Mouse (Mus musculus): ENCODE measurements at regions not wholly inside any gene's neighbourhood (a gene's known extent, or its start where the extent isn't known, plus 50 kb on each side); places are given as distances from the start of the nearest gene placed in this dataset.

DNA sequence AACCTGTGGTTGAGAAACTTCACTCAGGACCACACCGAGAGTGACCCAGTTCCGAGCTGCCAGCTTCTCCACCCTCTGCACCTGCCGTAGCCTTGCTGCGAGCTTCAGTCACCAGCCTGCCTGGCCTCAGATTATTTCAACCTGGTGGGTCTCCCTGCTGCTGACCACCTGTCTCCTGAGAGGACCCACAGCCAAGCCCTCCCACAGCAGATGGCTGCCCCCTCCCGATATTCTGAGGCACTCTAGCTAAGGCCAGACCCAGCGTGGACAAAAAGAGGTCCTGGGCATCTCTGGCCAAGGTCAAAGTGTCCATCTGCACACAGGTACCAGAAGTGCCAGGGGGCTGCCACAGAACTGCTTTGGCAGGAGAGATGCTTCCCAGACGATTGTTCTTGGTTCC, 162.7 kb upstream of the Ctbp2 start:
- no peaks in the 10 kb centered on the region for H3K36me3 ChIP-seq (ENCODE audit: poor library complexity, severe bottlenecking)
- 0 out of 2 replicates have a peak, but pooled peaks cover 4% of the 10 kb centered on the region for H3K4me1 ChIP-seq
- H3K9me3 ChIP-seq (replicated peaks): no peaks in the 10 kb centered on the region
- ATAC-seq: no peak
- no peak overlapping the region for H3K4me3 ChIP-seq
- no peak overlapping the region for H3K9ac ChIP-seq
- no peak overlapping the region for H3K27ac ChIP-seq
- whole genome bisulfite sequencing: 90% methylated on average over 7 of the region's 7 CpGs
- no peaks in the 10 kb centered on the region for H3K27me3 ChIP-seq
- no peak overlapping the region for H3K4me2 ChIP-seq

DNA sequence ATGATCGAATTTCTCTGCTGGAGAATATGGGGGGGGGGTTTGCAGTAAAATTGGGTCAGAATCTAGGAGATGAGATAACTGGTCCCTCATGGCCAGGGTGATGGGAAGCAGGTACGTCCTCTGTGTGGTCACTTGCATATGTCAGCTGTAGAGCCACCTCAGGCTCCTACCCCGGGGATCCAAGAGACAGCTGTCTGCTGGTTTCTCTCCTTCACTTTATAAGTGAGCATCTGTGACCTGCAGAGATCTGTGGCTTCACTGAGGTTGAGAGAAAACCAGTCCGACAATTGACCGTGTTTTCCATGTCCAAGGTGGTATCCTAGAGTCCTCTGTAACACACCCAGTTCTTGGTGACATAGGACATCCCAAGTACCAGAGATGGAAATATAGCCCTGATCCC, 162.1 kb upstream of the Ctbp2 start:
- Histone ChIP-seq H3K4me2 (no peak overlapping the region), H3K27ac (no peak overlapping the region)
- WGBS: 89% methylated on average over 5 of the region's 5 CpGs

DNA sequence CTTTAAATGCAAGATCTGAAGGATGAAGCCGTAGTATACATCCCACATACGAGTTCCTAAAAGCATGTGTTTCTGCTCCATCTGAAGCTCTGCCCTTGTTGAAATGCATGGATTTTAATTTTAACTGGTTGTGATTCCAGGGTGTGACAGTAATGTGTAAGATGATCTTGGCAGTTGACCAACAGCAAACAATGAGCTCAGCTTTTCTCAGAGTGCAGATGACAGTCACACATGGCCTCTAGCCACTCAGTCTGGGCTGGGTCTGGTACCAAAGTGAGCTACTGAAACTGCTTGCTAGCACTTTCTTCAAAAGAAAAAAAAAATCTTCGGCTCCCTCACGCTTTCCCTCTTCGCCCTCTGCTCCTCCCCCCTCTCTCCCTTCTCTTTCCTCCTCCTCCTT, 138.0 kb upstream of the Ctbp2 start:
- 69% methylated on average over 5 of the region's 5 CpGs for WGBS
- Histone ChIP-seq H3K4me2 (no peak overlapping the region), H3K27ac (no peak overlapping the region), H3K9me3 (replicated peaks) (no peaks in the 10 kb centered on the region), H3K27me3 (no peaks in the 10 kb centered on the region), H3K9ac (no peak overlapping the region), H3K4me1 (peaks cover 8% of the 10 kb centered on the region; the same call in 1 of the 2 replicates), H3K36me3 (ENCODE audit: poor library complexity, severe bottlenecking) (no peaks in the 10 kb centered on the region), H3K4me3 (no peak overlapping the region)
- ATAC-seq: no peak

More for the DNA sequence above, 162.1 kb upstream of the Ctbp2 start:
- ATAC-seq: no peak
- Histone ChIP-seq H3K4me1 (0 out of 2 replicates have a peak, but pooled peaks cover 4% of the 10 kb centered on the region), H3K9me3 (replicated peaks) (no peaks in the 10 kb centered on the region), H3K27me3 (no peaks in the 10 kb centered on the region), H3K36me3 (ENCODE audit: poor library complexity, severe bottlenecking) (no peaks in the 10 kb centered on the region), H3K4me3 (no peak overlapping the region), H3K9ac (no peak overlapping the region)

DNA sequence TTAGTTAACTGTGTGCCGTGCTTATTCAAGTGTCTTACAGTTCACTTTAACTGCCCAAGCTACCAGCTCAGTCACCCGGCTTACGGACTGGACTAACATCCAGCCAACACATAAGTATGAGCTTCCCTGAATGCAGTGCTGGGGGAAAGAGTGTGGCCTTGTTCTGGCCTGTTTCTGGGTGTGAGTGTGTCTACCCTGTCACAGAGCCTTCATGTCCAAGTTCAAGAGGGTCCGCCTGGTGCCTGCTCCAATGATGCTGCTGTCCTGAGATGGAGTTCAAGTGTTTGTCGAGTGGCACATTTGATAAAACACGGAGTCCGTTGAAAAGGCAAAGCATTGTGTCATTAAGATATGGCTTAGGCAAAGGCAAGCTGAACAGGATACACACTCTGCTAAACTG, 135.0 kb upstream of the Ctbp2 start:
- ATAC-seq: no peak
- Histone ChIP-seq H3K4me3 (no peak overlapping the region), H3K27ac (no peak overlapping the region), H3K27me3 (no peaks in the 10 kb centered on the region), H3K9me3 (replicated peaks) (no peaks in the 10 kb centered on the region), H3K9ac (no peak overlapping the region), H3K36me3 (ENCODE audit: poor library complexity, severe bottlenecking) (no peaks in the 10 kb centered on the region), H3K4me2 (no peak overlapping the region), H3K4me1 (peaks cover 8% of the 10 kb centered on the region; the same call in 1 of the 2 replicates)
- 81% methylated on average over 7 of the region's 7 CpGs for WGBS

DNA sequence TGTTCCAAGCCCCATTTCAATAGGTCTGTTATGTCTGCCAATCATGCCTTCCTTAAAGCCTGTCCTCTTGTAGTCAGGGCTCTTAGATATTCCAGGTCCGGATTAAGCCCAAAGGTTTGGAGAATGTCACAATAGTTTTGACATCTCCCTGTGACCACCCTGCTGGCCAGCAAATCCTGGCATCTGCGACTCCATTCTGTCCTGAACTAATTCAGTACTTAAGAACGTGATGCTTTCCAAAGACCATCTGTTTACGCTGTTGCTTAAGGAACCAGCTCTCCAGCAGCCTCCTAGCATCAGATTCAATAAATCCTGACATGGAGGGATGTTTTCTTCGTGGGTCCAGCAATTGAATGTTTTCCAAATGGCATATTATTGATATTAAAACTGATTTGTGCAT, 132.7 kb upstream of the Ctbp2 start:
- no peaks in the 10 kb centered on the region for H3K36me3 ChIP-seq (ENCODE audit: poor library complexity, severe bottlenecking)
- no peak for ATAC-seq
- H3K27me3 ChIP-seq: no peaks in the 10 kb centered on the region
- H3K27ac ChIP-seq: no peak overlapping the region
- H3K4me3 ChIP-seq: no peak overlapping the region
- H3K4me1 ChIP-seq: no peaks in the 10 kb centered on the region
- WGBS: 63% methylated on average over 5 of the region's 5 CpGs
- H3K4me2 ChIP-seq: no peak overlapping the region
- no peak overlapping the region for H3K9ac ChIP-seq
- no peaks in the 10 kb centered on the region for H3K9me3 ChIP-seq (replicated peaks)

DNA sequence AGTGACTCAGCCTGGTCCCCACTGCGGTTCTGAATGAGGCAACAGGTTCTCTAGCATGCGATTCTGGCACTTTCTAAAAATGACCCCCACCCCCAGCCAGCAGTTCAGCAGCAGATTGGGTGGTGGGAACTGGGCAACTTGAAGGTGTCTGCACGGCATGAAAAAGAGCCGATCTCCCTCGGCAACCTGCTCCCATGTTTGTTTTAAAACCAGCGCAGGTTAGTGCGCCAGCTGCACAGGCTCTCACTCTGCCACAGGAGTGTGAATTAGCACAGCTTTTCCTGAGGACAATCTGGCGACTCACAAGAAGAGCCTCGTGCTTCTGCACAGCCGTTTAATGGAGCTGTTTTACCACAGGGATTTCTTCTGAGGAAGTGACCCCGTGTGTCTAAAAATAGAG, 120.4 kb upstream of the Ctbp2 start:
- Histone ChIP-seq H3K4me3 (no peak overlapping the region), H3K4me1 (peaks cover 7% of the 10 kb centered on the region), H3K27me3 (no peaks in the 10 kb centered on the region), H3K27ac (no peak overlapping the region; the same call in 1 of the 2 replicates), H3K9me3 (replicated peaks) (no peaks in the 10 kb centered on the region), H3K36me3 (ENCODE audit: poor library complexity, severe bottlenecking) (no peaks in the 10 kb centered on the region), H3K4me2 (no peak overlapping the region), H3K9ac (no peak overlapping the region)
- WGBS: 58% methylated on average over 11 of the region's 11 CpGs
- ATAC-seq: peak; percentile 43; the same call in 1 of the 2 replicates

DNA sequence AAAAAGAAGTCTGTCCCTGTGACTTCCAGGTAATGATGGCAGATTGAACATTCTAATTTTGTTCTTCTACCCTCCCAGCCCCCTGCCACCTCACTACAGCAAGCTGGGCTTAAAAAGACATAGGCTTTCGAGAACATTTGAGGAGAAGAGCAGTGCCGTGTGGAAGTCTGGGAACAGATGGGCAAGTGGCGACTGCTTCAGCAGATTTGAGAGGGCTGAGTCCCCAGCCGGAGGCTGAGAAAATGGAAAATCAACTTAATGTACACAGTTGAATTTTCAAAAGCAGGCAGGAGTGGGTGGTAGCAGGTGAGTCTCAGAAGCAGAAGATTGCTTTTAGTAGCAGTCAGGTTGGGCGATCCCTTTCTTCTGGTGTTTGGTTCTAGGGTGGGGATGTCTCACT, 110.2 kb upstream of the Ctbp2 start:
- Histone ChIP-seq H3K9me3 (replicated peaks) (no peaks in the 10 kb centered on the region), H3K9ac (no peak overlapping the region), H3K4me1 (no peaks in the 10 kb centered on the region; the same call in 1 of the 2 replicates), H3K4me3 (no peak overlapping the region), H3K36me3 (ENCODE audit: poor library complexity, severe bottlenecking) (no peaks in the 10 kb centered on the region), H3K27ac (no peak overlapping the region), H3K4me2 (no peak overlapping the region), H3K27me3 (no peaks in the 10 kb centered on the region)
- 86% methylated on average over 5 of the region's 5 CpGs for WGBS
- no peak for ATAC-seq

DNA sequence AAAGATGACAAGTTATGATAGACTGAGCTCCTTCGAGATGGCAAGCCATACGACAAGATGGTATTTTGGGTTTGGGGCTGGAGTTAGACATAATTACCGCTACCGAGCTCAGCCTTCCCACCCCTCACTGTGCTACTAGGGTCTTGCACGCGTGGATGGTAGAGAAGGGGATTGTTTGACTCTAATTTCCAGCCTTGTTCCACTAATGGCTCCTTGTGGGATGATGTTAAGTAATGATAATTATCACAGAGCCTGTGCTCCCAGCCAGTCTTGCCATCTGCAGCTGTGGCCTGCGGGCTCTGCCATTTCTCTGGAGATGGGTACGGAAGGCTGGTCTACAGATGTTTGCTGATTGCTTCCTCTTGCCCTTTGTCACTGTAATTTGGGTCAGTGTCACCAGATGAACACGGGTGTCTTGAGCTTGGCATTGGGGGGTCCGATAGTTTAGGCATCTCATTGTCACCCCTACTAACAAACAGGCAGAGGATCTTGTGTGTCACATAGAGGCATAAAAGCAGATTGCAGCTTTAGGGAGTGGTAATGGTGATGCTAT, 108.8 kb upstream of the Ctbp2 start:
- Histone ChIP-seq H3K9me3 (replicated peaks) (no peaks in the 10 kb centered on the region), H3K36me3 (ENCODE audit: poor library complexity, severe bottlenecking) (no peaks in the 10 kb centered on the region), H3K4me3 (no peak overlapping the region), H3K27me3 (no peaks in the 10 kb centered on the region), H3K9ac (no peak overlapping the region), H3K27ac (no peak overlapping the region), H3K4me2 (no peak overlapping the region), H3K4me1 (no peaks in the 10 kb centered on the region; the same call in 1 of the 2 replicates)
- 70% methylated on average over 10 of the region's 10 CpGs for WGBS
- ATAC-seq: 0 out of 2 replicates have a peak, but pooled peaks have one; percentile 41

DNA sequence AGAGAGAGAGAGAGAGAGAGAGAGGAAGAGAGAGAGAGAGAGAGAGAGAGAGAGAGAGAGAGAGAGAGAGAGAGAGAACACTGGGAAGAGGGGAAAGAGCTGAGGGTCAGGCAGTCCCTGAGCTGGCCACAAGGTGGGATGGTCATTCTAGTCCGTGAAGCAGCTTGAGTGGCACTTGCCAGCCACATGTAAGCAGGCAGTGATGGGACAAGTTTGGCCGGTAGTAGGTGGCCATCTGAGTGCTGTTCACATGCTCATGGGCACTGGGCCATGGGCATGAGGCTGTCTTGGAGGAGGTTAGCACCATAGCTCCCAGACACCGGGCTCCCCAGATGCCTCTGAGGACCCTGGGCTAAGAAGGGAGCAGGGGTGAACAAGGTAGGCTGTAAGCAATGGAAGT, 106.7 kb upstream of the Ctbp2 start:
- no peak overlapping the region for H3K4me3 ChIP-seq
- H3K9ac ChIP-seq: no peak overlapping the region
- 67% methylated on average over 3 of the region's 3 CpGs for WGBS
- no peak for ATAC-seq
- H3K9me3 ChIP-seq (replicated peaks): no peaks in the 10 kb centered on the region
- H3K4me2 ChIP-seq: no peak overlapping the region
- H3K27ac ChIP-seq: no peak overlapping the region
- H3K27me3 ChIP-seq: no peaks in the 10 kb centered on the region
- H3K36me3 ChIP-seq (ENCODE audit: poor library complexity, severe bottlenecking): no peaks in the 10 kb centered on the region
- H3K4me1 ChIP-seq: no peaks in the 10 kb centered on the region; the same call in 1 of the 2 replicates

DNA sequence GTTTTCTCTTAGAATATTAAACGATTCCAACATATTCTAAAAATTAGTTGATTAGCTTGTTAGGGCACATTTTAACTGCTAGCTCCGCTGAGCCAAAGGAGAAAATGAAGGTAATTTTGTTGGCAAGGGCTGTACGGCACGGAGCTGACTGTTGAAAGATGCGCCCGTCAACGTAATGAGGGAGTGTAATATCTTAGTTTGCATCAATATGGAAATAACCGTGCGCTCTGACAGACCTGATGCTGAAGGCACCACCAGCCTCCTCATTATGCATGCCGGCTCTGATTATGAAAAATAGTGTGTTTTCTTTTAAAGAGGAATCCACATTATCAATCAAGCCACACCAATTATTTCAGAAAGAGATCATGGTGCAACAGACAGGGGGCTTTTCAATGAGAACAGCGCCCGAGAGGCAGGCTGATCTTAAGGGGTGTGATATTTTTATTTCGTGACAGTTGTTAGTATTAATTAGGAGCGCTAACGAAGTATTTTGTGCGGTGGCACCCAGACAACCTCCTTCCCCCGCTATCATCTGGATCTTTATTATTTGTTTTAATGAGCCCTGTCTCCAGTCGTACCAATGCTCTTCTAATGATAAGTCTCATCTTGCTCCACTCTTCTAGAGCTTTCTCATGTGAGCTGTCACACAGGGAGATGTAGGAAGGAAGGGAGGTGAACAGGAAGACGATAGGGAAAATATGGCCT, 99.9 kb upstream of the Ctbp2 start:
- H3K9me3 ChIP-seq (replicated peaks): no peaks in the 10 kb centered on the region
- no peak overlapping the region for H3K4me3 ChIP-seq
- H3K27me3 ChIP-seq: no peaks in the 10 kb centered on the region
- peak overlapping the region; percentile 39 for H3K4me2 ChIP-seq
- peak; percentile 92 for ATAC-seq
- peaks cover 20% of the 10 kb centered on the region for H3K4me1 ChIP-seq
- no peaks in the 10 kb centered on the region for H3K36me3 ChIP-seq (ENCODE audit: poor library complexity, severe bottlenecking)
- H3K9ac ChIP-seq: no peak overlapping the region
- no peak overlapping the region for H3K27ac ChIP-seq
- WGBS: 36% methylated on average over 19 of the region's 19 CpGs

DNA sequence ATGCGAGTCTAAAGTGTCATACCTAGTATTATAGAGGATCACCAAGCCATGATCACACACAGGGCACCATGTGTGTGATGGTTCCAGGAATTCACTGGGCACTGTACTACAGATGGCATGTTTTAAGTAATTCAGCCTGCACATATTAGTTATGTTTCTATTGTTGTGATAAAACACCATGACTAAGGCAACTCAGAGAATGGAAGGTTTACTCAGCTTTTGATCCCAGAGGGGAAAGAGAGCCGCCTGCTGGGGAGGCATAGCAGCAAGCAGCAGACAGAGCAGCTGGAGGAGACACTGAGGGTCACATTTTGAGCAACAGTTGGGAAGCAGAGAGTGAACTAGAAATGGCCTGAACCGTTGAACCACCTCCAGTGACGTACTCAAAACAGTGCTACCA, 88.2 kb upstream of the Ctbp2 start:
- Histone ChIP-seq H3K4me2 (no peak overlapping the region), H3K9ac (no peak overlapping the region), H3K27ac (no peak overlapping the region), H3K4me3 (no peak overlapping the region), H3K27me3 (no peaks in the 10 kb centered on the region), H3K9me3 (replicated peaks) (no peaks in the 10 kb centered on the region), H3K36me3 (ENCODE audit: poor library complexity, severe bottlenecking) (no peaks in the 10 kb centered on the region), H3K4me1 (no peaks in the 10 kb centered on the region)
- no peak for ATAC-seq
- WGBS: 64% methylated on average over 4 of the region's 4 CpGs

DNA sequence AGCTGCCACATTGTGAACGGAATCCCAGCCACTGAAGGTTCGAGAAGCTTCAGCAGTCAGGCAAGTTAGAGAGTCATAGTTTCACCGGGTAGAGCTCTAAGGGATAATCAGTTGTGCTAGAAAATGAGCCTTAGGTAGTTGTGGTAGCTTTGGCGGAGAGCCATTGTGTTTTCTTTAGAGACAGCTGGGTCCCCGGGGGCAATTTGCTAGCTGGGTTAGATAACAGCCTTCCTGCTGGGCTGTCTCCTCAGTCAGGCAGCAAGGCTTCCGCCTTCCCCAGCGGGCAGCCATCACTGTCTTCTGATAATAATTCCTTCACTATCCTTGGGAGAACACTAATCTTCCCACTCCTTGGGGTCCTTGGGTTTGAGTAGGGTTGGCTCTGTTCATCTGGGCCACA, 81.5 kb upstream of the Ctbp2 start:
- H3K27me3 ChIP-seq: peaks cover 8% of the 10 kb centered on the region
- no peak overlapping the region for H3K9ac ChIP-seq
- H3K9me3 ChIP-seq (replicated peaks): no peaks in the 10 kb centered on the region
- ATAC-seq: no peak
- no peak overlapping the region for H3K27ac ChIP-seq
- peaks cover 10% of the 10 kb centered on the region for H3K4me1 ChIP-seq
- 13% methylated on average over 7 of the region's 7 CpGs for WGBS
- H3K4me3 ChIP-seq: no peak overlapping the region
- no peak overlapping the region for H3K4me2 ChIP-seq
- H3K36me3 ChIP-seq (ENCODE audit: poor library complexity, severe bottlenecking): no peaks in the 10 kb centered on the region

DNA sequence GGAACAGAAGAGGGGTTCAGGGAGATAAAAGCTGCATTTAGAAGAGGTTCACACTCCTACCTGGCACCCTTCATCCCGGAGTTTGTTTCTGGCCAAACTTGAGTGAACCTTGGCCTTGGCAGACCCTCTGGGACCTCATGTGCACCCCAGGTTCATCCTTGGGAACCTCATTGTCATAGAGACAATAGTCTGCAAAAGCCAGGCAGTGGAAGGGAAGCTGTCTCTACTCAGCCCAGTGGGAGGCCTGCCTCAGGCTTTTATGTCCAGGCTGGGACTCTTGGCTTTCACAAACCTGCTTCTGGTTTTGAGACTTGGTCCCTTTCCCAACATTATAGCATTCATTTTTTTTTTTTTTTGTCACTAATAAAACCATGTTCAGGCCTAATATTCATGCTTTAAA, 80.3 kb upstream of the Ctbp2 start:
- no peak overlapping the region for H3K4me2 ChIP-seq
- no peaks in the 10 kb centered on the region for H3K36me3 ChIP-seq (ENCODE audit: poor library complexity, severe bottlenecking)
- H3K27ac ChIP-seq: no peak overlapping the region
- peaks cover 8% of the 10 kb centered on the region for H3K27me3 ChIP-seq
- H3K9me3 ChIP-seq (replicated peaks): no peaks in the 10 kb centered on the region
- WGBS: 31% methylated on average over 1 of the region's 1 CpGs
- H3K4me3 ChIP-seq: no peak overlapping the region
- peaks cover 14% of the 10 kb centered on the region for H3K4me1 ChIP-seq
- ATAC-seq: no peak
- H3K9ac ChIP-seq: no peak overlapping the region
